Mouse (Mus musculus): ENCODE measurements around the gene Prdm15. TPM values are rescaled to one million over a fixed set of nuclear protein-coding genes. Genes with fewer than 3 reads are reported as not detected.

Prdm15 gene
- polyA plus RNA-seq, 1 experiment from 2014 or later = 9.1 TPM

- 100% methylated on average over 2 of the region's 2 CpGs for WGBS
Measured at GRCm38 (mm10) chr16:97814060-97814459, 37.6 kb downstream of the Prdm15 start.

GRCm38 (mm10) chr16:97808881-97809280 lies 42.8 kb downstream of the Prdm15 start:
- no peak overlapping the region for H3K4me3 ChIP-seq (replicated peaks)
- no peak overlapping the region for H3K27ac ChIP-seq
- no peak overlapping the region for H3K9ac ChIP-seq
- no peaks in the 10 kb centered on the region for H3K27me3 ChIP-seq (replicated peaks)
- H3K36me3 ChIP-seq = peaks cover 51% of the 10 kb centered on the region
- H3K4me2 ChIP-seq = no peak overlapping the region
- H3K9me3 ChIP-seq = no peaks in the 10 kb centered on the region
- no peak for ATAC-seq (ENCODE audit: insufficient read depth, low FRiP score, low read depth)
- no peaks in the 10 kb centered on the region for H3K4me1 ChIP-seq
- WGBS = 94% methylated on average over 3 of the region's 3 CpGs

More at GRCm38 (mm10) chr16:97814060-97814459, 37.6 kb downstream of the Prdm15 start:
- H3K27me3 ChIP-seq (replicated peaks) = no peaks in the 10 kb centered on the region
- no peak overlapping the region for H3K4me3 ChIP-seq (replicated peaks)
- no peak for ATAC-seq (ENCODE audit: insufficient read depth, low FRiP score, low read depth)
- H3K27ac ChIP-seq = no peak overlapping the region
- no peak overlapping the region for H3K4me2 ChIP-seq
- H3K9ac ChIP-seq = no peak overlapping the region
- no peaks in the 10 kb centered on the region for H3K4me1 ChIP-seq
- no peaks in the 10 kb centered on the region for H3K9me3 ChIP-seq
- peaks cover 49% of the 10 kb centered on the region for H3K36me3 ChIP-seq

- no peak for ATAC-seq (ENCODE audit: insufficient read depth, low FRiP score, low read depth)
- WGBS = 97% methylated on average over 3 of the region's 3 CpGs
- Histone ChIP-seq H3K4me3 (replicated peaks) (no peak overlapping the region), H3K36me3 (peaks cover 38% of the 10 kb centered on the region), H3K9ac (no peak overlapping the region), H3K4me2 (no peak overlapping the region), H3K9me3 (no peaks in the 10 kb centered on the region), H3K27ac (no peak overlapping the region), H3K4me1 (no peaks in the 10 kb centered on the region), H3K27me3 (replicated peaks) (no peaks in the 10 kb centered on the region)
Measured at GRCm38 (mm10) chr16:97805646-97806045, 46.0 kb downstream of the Prdm15 start.

- H3K36me3 ChIP-seq = peaks cover 38% of the 10 kb centered on the region
- H3K27me3 ChIP-seq (replicated peaks) = no peaks in the 10 kb centered on the region
- WGBS = 75% methylated on average over 7 of the region's 7 CpGs
- peak; percentile 25; the same call in 1 of the 2 replicates for ATAC-seq (ENCODE audit: insufficient read depth, low FRiP score, low read depth)
- no peaks in the 10 kb centered on the region for H3K9me3 ChIP-seq
- no peaks in the 10 kb centered on the region for H3K4me1 ChIP-seq
- H3K4me2 ChIP-seq = no peak overlapping the region
- no peak overlapping the region for H3K4me3 ChIP-seq (replicated peaks)
- no peak overlapping the region for H3K9ac ChIP-seq
- H3K27ac ChIP-seq = no peak overlapping the region
Measured at GRCm38 (mm10) chr16:97804680-97805547, 46.7 kb downstream of the Prdm15 start.

GRCm38 (mm10) chr16:97797950-97798869 lies 53.4 kb downstream of the Prdm15 start:
- Histone ChIP-seq H3K4me1 (no peaks in the 10 kb centered on the region), H3K36me3 (peaks cover 45% of the 10 kb centered on the region), H3K27me3 (replicated peaks) (no peaks in the 10 kb centered on the region), H3K4me2 (no peak overlapping the region), H3K9me3 (no peaks in the 10 kb centered on the region), H3K4me3 (replicated peaks) (no peak overlapping the region), H3K9ac (no peak overlapping the region), H3K27ac (no peak overlapping the region)
- WGBS = 88% methylated on average over 7 of the region's 7 CpGs
- ATAC-seq (ENCODE audit: insufficient read depth, low FRiP score, low read depth) = no peak

- H3K27ac ChIP-seq = no peak overlapping the region
- H3K4me2 ChIP-seq = no peak overlapping the region
- no peak for ATAC-seq (ENCODE audit: insufficient read depth, low FRiP score, low read depth)
- H3K27me3 ChIP-seq (replicated peaks) = no peaks in the 10 kb centered on the region
- WGBS = 83% methylated on average over 3 of the region's 3 CpGs
- no peaks in the 10 kb centered on the region for H3K4me1 ChIP-seq
- peaks cover 49% of the 10 kb centered on the region for H3K36me3 ChIP-seq
- H3K4me3 ChIP-seq (replicated peaks) = no peak overlapping the region
- no peak overlapping the region for H3K9ac ChIP-seq
- no peaks in the 10 kb centered on the region for H3K9me3 ChIP-seq
Measured at GRCm38 (mm10) chr16:97797212-97797611, 54.4 kb downstream of the Prdm15 start.

- H3K9me3 ChIP-seq = no peaks in the 10 kb centered on the region
- WGBS = 94% methylated on average over 6 of the region's 6 CpGs
- no peak overlapping the region for H3K4me2 ChIP-seq
- H3K27ac ChIP-seq = no peak overlapping the region
- no peaks in the 10 kb centered on the region for H3K27me3 ChIP-seq (replicated peaks)
- ATAC-seq (ENCODE audit: insufficient read depth, low FRiP score, low read depth) = no peak
- no peak overlapping the region for H3K9ac ChIP-seq
- H3K4me3 ChIP-seq (replicated peaks) = no peak overlapping the region
- no peaks in the 10 kb centered on the region for H3K4me1 ChIP-seq
- peaks cover 41% of the 10 kb centered on the region for H3K36me3 ChIP-seq
Measured at GRCm38 (mm10) chr16:97794256-97794655, 57.4 kb downstream of the Prdm15 start.

- H3K4me3 ChIP-seq (replicated peaks) = no peak overlapping the region
- H3K27me3 ChIP-seq (replicated peaks) = no peaks in the 10 kb centered on the region
- H3K4me1 ChIP-seq = no peaks in the 10 kb centered on the region
- no peak overlapping the region for H3K27ac ChIP-seq
- H3K9me3 ChIP-seq = no peaks in the 10 kb centered on the region
- H3K9ac ChIP-seq = no peak overlapping the region
- H3K36me3 ChIP-seq = no peaks in the 10 kb centered on the region
- H3K4me2 ChIP-seq = no peak overlapping the region
- peak; percentile 37; the same call in 1 of the 2 replicates for ATAC-seq (ENCODE audit: insufficient read depth, low FRiP score, low read depth)
- WGBS = 63% methylated on average over 5 of the region's 5 CpGs
Measured at GRCm38 (mm10) chr16:97783057-97783456, 68.6 kb downstream of the Prdm15 start.

GRCm38 (mm10) chr16:97778353-97779025 lies 73.2 kb downstream of the Prdm15 start:
- 22% methylated on average over 15 of the region's 15 CpGs for WGBS
- no peak overlapping the region for H3K9ac ChIP-seq
- no peaks in the 10 kb centered on the region for H3K4me1 ChIP-seq

GRCm38 (mm10) chr16:97766501-97766900 lies 85.1 kb downstream of the Prdm15 start:
- peaks cover 14% of the 10 kb centered on the region; the same call in 1 of the 2 replicates for H3K4me1 ChIP-seq
- ATAC-seq (ENCODE audit: insufficient read depth, low FRiP score, low read depth) = peak; percentile 25; the same call in 1 of the 2 replicates
- H3K36me3 ChIP-seq = no peaks in the 10 kb centered on the region
- H3K27me3 ChIP-seq (replicated peaks) = peaks cover 20% of the 10 kb centered on the region
- H3K27ac ChIP-seq = no peak overlapping the region
- no peaks in the 10 kb centered on the region for H3K9me3 ChIP-seq
- H3K9ac ChIP-seq = no peak overlapping the region
- no peak overlapping the region for H3K4me3 ChIP-seq (replicated peaks)
- no peak overlapping the region for H3K4me2 ChIP-seq
- WGBS = 25% methylated on average over 3 of the region's 3 CpGs

More at GRCm38 (mm10) chr16:97778353-97779025, 73.2 kb downstream of the Prdm15 start:
- peak overlapping the region; percentile 46 for H3K4me2 ChIP-seq
- H3K36me3 ChIP-seq = no peaks in the 10 kb centered on the region
- no peak overlapping the region for H3K4me3 ChIP-seq (replicated peaks)
- no peaks in the 10 kb centered on the region for H3K27me3 ChIP-seq (replicated peaks)
- H3K9me3 ChIP-seq = no peaks in the 10 kb centered on the region
- peak; percentile 85 for ATAC-seq (ENCODE audit: insufficient read depth, low FRiP score, low read depth)
- H3K27ac ChIP-seq = peak overlapping the region; percentile 40; the same call in 1 of the 2 replicates

- Histone ChIP-seq H3K9me3 (no peaks in the 10 kb centered on the region), H3K4me2 (no peak overlapping the region), H3K36me3 (no peaks in the 10 kb centered on the region), H3K27ac (no peak overlapping the region), H3K27me3 (replicated peaks) (peaks cover 21% of the 10 kb centered on the region), H3K9ac (no peak overlapping the region), H3K4me3 (replicated peaks) (no peak overlapping the region), H3K4me1 (peaks cover 18% of the 10 kb centered on the region)
- 57% methylated on average over 2 of the region's 2 CpGs for WGBS
- no peak for ATAC-seq (ENCODE audit: insufficient read depth, low FRiP score, low read depth)
Measured at GRCm38 (mm10) chr16:97764626-97765025, 87.0 kb downstream of the Prdm15 start.

Data from stomach, embryonic 15.5 days (tissue).